Mouse (Mus musculus) liver, embryonic 15.5 days (tissue): ENCODE results near the gene Ghitm. TPM values are rescaled to one million over a fixed set of nuclear protein-coding genes. Genes with fewer than 3 reads are reported as not detected.
"Not testable (repeated sequence)": the region's sequence is repeated elsewhere in the genome, so short reads cannot be mapped to it uniquely, and the experiment has no call there.

Experiments used
- ATAC-seq: fragments of 200-750 bp; cut with Nextera tagmentation; 2 replicates; pipeline ENCODE4 v1.8.0; 2017; ENCODE audit warnings: moderate number of reproducible peaks, mild to moderate bottlenecking, moderate library complexity; ENCODE audit not compliant: insufficient read depth
- H3K27ac ChIP-seq: fragments of 300-500 bp; sonication (generic); replicated peaks from 2 replicates; pipeline ENCODE4 v1.5.1; 2015; ENCODE audit warnings: mild to moderate bottlenecking, inconsistent platforms
- H3K27me3 ChIP-seq: fragments of 300-500 bp; sonication (generic); 2 replicates; pipeline ENCODE4 v1.6.1; 2015; ENCODE audit warnings: mild to moderate bottlenecking, inconsistent platforms
- H3K36me3 ChIP-seq: fragments of 300-500 bp; sonication (generic); replicated peaks from 2 replicates; pipeline ENCODE4 v1.6.1; 2015; ENCODE audit warnings: moderate library complexity, mild to moderate bottlenecking, inconsistent platforms
- H3K4me1 ChIP-seq: fragments of 300-500 bp; sonication (generic); replicated peaks from 2 replicates; pipeline ENCODE4 v1.6.1; 2015; ENCODE audit warnings: inconsistent platforms
- H3K4me2 ChIP-seq: fragments of 300-500 bp; sonication (generic); 2 replicates; pipeline ENCODE4 v1.6.1; 2015; ENCODE audit warnings: moderate library complexity, mild to moderate bottlenecking, inconsistent platforms
- H3K4me3 ChIP-seq: fragments of 300-500 bp; sonication (generic); replicated peaks from 2 replicates; pipeline ENCODE4 v1.5.1; 2015; ENCODE audit warnings: mild to moderate bottlenecking, inconsistent platforms
- H3K9ac ChIP-seq: fragments of 300-500 bp; sonication (generic); 2 replicates; pipeline ENCODE4 v1.6.1; 2015; ENCODE audit warnings: moderate library complexity, mild to moderate bottlenecking, inconsistent platforms
- H3K9me3 ChIP-seq: fragments of 300-500 bp; sonication (generic); replicated peaks from 2 replicates; pipeline ENCODE4 v1.6.1; 2016; ENCODE audit warnings: inconsistent platforms
- WGBS: fragments of 180-500 bp; shearing (Covaris S2); methylation state at CpG from one replicate; pipeline ENCODE4 v1.1.7; 2015; ENCODE audit warnings: mixed read lengths; ENCODE audit not compliant: insufficient replicate concordance; 5-methylcytosine and 5-hydroxymethylcytosine counted together
- polyA plus RNA-seq: library from polyadenylated mRNA; unstranded; fragments of >200 nt; fragmentation: Nextera tagmentation; extraction: Ambion mirVana; gene quantifications from 2 replicates; pipeline ENCODE4 v1.2.1, GENCODE M21; 2015

Gene Ghitm
- polyA plus RNA-seq: 249 and 254 TPM in 2 replicates

DNA sequence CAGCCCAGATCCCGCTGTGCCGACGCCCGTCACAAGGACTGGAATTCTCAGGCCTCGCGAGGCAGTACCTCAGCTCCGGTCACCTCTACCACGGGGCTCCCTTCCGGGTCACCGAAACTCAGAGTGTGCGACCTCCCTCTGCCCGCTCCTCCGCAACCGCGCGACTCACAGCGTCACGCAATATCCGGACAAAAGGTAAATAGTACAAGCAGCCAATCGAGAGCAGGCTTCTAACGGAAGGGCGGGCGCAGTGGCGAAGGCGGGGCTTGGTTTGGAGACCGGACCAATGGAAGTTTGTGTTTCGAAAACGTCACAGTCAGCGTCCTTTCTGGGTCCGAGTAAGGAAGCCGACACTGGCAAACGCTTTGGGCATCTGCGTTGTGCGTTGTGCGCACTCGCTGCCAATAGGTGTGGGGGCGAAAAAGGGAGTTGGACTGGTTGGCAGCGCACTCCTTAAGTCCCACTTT is at the start of gene Ghitm:
Gene Ghitm, minus strand, starts transcription at position 146 of the 467 bp plus-strand sequence.
- H3K4me3 ChIP-seq: peak within 1 kb of the TSS; percentile 85
- H3K9me3 ChIP-seq: no peaks in the 10 kb centered on the region
- H3K27me3 ChIP-seq: no peaks in the 10 kb centered on the region
- under 1% methylated on average over 38 of the region's 38 CpGs for WGBS
- H3K36me3 ChIP-seq: peaks cover 33% of the 10 kb centered on the region
- H3K4me2 ChIP-seq: peak within 1 kb of the TSS; percentile 75
- H3K9ac ChIP-seq: peak within 1 kb of the TSS; percentile 82
- peak; percentile 97 for ATAC-seq
- peak within 1 kb of the TSS; percentile 93 for H3K27ac ChIP-seq
- H3K4me1 ChIP-seq: peaks cover 10% of the 10 kb centered on the region

DNA sequence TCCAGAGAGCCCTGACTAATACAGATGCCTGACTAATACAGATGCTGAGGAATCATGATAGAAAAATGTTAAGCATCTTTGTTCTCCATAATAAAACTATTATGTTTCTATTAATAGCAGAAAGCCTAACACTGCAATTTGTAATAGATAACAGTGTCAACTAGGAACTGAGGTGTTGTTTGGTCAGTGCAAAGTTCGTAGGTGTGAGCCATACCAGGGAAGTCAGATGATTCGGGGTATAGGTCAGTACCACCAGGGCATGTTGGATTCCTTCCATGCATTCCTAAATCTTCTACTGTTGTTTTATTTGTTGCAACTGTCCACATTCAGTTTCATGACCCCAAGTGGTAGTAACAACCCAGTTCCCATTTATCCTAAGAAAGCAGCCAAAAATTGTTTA is 49.8 kb upstream of the Ghitm start:
- 59% methylated on average over 2 of the region's 2 CpGs for WGBS
- Histone ChIP-seq H3K36me3 (no peaks in the 10 kb centered on the region), H3K27ac (no peak overlapping the region), H3K9ac (no peak overlapping the region), H3K4me2 (no peak overlapping the region), H3K4me1 (no peaks in the 10 kb centered on the region), H3K4me3 (no peak overlapping the region), H3K27me3 (no peaks in the 10 kb centered on the region), H3K9me3 (no peaks in the 10 kb centered on the region)
- ATAC-seq: no peak

DNA sequence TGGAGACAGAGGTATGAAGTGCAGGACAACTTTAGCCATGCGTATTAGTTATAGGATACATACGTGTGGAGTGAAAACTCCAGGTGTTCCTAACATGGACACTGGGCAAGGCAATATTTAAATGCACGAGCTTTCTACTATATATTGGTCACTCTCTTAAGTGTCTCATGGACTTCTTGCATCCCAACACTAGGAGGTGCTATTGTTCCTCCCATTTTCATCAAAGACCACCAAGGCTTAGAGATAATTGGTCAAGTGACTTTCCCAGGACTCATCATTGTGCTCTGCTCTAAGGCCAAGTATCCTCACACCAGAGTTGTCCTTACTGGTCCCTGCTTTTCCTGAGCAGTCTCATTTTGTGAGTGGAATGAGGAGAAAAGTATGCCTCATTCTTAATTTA is 39.4 kb upstream of the Ghitm start:
- no peaks in the 10 kb centered on the region for H3K9me3 ChIP-seq
- no peak overlapping the region for H3K4me3 ChIP-seq
- no peak overlapping the region for H3K27ac ChIP-seq
- no peak overlapping the region for H3K4me2 ChIP-seq
- no peaks in the 10 kb centered on the region for H3K4me1 ChIP-seq
- 46% methylated on average over 3 of the region's 3 CpGs for WGBS
- H3K9ac ChIP-seq: no peak overlapping the region
- no peak for ATAC-seq
- no peaks in the 10 kb centered on the region for H3K36me3 ChIP-seq
- no peaks in the 10 kb centered on the region for H3K27me3 ChIP-seq

DNA sequence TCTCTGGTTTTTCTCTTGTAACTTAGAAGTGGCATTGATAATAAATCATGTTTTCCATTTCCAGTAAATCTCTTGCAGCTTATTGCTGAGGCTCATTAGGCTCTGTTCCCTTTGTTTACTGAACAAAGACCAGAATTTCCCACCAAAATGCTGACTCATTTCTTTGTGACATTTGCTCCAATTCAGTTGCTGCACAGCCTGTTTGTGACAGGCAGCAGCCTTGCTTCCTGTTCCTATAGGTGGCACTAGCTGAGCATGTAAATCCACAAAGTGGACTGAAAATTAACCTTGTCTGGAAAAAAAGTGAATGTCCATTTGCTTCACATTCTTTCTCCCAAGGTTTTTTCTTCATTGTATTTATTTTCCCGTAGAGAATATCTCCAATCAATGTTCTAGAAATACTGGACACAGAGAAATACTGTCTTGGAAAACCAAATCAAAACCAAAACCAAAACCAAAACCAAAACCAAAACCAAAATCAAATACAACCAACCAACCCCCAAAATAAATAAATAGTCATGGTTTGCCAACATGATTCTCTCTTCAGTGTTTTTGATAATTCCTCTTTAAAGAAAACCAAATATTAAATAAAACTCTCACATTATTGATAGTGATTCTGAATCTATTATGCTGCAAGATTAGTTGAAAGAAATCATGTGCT is 30.3 kb upstream of the Ghitm start:
- H3K27ac ChIP-seq: peak overlapping the region; percentile 88
- H3K36me3 ChIP-seq: no peaks in the 10 kb centered on the region
- H3K4me1 ChIP-seq: peaks cover 35% of the 10 kb centered on the region
- no peaks in the 10 kb centered on the region for H3K27me3 ChIP-seq
- WGBS: 32% methylated on average over 1 of the region's 1 CpGs
- no peak overlapping the region for H3K9ac ChIP-seq
- no peak overlapping the region for H3K4me2 ChIP-seq
- no peak for ATAC-seq
- H3K4me3 ChIP-seq: no peak overlapping the region
- H3K9me3 ChIP-seq: no peaks in the 10 kb centered on the region

DNA sequence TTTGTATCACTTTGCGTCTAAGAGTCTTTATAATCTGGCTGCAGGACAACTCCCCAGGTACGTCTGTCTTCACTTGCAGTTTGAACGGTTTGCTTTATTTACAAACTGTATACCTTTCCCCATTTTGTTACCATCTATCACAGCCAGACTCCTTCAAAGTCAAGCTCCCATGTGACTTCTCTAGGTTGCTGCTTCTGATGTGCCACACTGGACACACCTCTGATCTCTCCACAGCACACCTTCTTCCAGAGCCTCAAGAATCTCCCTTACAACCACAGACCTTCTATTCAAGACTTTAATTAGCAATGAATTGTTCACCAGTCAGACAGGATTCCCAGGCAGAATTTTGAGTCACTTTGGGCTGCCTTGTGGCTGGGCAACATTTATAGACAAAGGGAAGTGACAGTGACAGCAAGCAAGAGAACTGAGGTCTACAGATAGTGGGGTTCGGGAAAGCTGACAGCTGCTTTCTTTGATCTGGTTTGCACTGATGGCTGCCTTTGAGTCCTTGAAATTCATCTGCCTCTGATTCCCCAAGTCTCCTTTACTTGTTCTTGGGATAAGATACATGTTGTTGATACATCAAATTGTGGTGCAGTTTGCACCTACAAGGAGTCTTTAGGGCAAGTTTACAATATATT is 29.4 kb upstream of the Ghitm start:
- Histone ChIP-seq H3K27ac (peak overlapping the region; percentile 88), H3K4me2 (peak overlapping the region; percentile 9; the same call in 1 of the 2 replicates)

DNA sequence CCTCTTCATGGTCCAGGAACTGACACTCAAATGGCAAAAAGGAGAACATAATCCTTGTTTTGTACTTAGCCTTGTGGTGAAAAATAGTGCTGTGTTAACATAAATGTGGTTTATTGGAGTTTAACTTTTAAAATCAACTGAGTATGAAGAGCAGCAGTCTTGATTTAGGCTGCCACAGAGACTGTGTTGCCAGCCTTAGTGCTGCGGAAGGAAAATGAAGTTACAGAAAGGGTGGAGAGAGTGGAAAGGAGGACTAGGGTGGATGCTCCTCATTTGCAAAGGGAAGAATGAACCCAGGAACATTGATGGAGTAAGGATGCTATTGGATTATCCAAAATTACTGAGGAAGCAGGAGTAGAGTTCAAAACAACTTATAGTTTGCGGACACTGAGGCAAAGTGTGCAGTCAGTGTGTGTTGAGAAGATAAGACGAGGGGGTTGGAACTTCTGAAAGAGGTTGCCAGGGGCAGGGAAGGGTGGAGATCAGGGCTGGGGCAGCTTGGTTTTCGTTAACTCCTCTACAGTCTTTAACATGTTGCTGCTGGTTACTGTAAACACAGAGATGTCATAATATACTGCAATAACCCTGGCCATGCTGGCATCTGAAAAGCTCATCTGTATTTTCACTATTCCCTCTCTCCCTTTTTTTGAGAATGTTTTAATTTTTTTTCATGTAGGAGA is 28.3 kb upstream of the Ghitm start:
- H3K9me3 ChIP-seq: no peaks in the 10 kb centered on the region
- no peak overlapping the region for H3K4me3 ChIP-seq
- WGBS: 32% methylated on average over 4 of the region's 4 CpGs
- 0 out of 2 replicates have a peak overlapping the region, but pooled peaks have one; percentile 9 for H3K9ac ChIP-seq
- H3K4me1 ChIP-seq: peaks cover 35% of the 10 kb centered on the region
- no peaks in the 10 kb centered on the region for H3K27me3 ChIP-seq
- H3K27ac ChIP-seq: peak overlapping the region; percentile 88
- peak overlapping the region; percentile 52 for H3K4me2 ChIP-seq
- ATAC-seq: peak; percentile 98
- H3K36me3 ChIP-seq: no peaks in the 10 kb centered on the region

More for the DNA sequence above, 29.4 kb upstream of the Ghitm start:
- H3K9me3 ChIP-seq: no peaks in the 10 kb centered on the region
- 55% methylated on average over 4 of the region's 4 CpGs for WGBS
- H3K4me1 ChIP-seq: peaks cover 35% of the 10 kb centered on the region
- no peak overlapping the region for H3K9ac ChIP-seq
- no peaks in the 10 kb centered on the region for H3K36me3 ChIP-seq
- no peak overlapping the region for H3K4me3 ChIP-seq
- H3K27me3 ChIP-seq: no peaks in the 10 kb centered on the region
- peak; percentile 51 for ATAC-seq

DNA sequence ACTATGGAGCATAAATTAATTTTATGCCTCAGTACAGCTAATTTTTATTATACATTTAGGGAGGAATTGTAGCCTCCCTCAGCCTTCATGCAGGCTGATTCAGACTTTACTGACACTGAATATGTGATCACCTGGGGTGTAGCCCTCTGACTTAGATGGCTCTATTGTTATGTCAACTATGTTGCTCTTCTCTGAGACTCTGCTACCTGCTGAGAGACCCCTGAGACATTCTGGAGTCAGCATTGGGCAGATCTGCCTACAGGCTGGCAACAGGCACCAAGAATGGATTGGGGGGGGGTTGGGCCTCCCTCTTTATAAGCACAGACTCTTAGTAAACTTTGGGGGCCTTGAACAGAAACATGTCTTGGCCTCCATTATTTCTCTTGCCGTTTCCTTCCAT is 19.3 kb upstream of the Ghitm start:
- Histone ChIP-seq H3K9ac (no peak overlapping the region), H3K27ac (no peak overlapping the region), H3K27me3 (no peaks in the 10 kb centered on the region), H3K4me1 (no peaks in the 10 kb centered on the region), H3K4me3 (no peak overlapping the region), H3K4me2 (no peak overlapping the region), H3K9me3 (no peaks in the 10 kb centered on the region), H3K36me3 (no peaks in the 10 kb centered on the region)
- ATAC-seq: no peak
- 71% methylated on average over 1 of the region's 1 CpGs for WGBS

DNA sequence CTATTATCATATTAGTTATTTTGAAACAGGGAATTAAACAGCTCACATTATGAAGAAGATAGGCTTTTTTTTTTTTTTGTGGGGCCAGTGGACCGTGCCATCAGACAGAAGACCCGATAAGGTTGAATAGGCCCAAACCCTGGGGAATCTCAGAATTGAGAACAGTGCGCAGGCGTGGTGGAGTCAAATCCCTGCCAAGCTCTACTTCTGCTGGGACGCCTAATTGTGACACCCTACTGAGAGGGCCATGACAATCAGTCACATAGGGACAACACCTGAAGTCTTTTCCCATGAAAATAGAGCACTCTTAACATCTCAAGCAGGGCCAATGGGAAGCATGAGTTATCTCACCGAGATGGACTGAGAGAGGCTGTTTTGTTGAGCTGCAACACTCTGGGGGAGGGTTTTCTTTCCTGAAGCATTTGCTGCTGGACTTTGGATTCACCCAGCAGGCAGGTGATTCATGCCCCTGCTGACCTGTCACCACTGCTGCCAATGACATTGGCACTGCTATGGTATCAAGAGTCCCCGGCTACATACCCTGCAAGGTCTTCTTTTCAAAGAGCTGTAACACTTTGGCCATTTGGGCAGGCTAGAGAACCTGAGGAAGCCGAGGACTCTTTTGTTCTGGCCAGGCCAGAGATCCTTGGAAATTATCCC is 4.1 kb upstream of the Ghitm start:
- 0 out of 2 replicates have a peak, but pooled peaks cover 3% of the 10 kb centered on the region for H3K4me1 ChIP-seq
- no peaks in the 10 kb centered on the region for H3K27me3 ChIP-seq
- H3K36me3 ChIP-seq: no peaks in the 10 kb centered on the region
- no peak overlapping the region for H3K4me2 ChIP-seq
- no peak overlapping the region for H3K27ac ChIP-seq
- no peak for ATAC-seq
- H3K9me3 ChIP-seq: no peaks in the 10 kb centered on the region
- 70% methylated on average over 8 of the region's 8 CpGs for WGBS
- H3K9ac ChIP-seq: no peak overlapping the region
- H3K4me3 ChIP-seq: no peak overlapping the region

DNA sequence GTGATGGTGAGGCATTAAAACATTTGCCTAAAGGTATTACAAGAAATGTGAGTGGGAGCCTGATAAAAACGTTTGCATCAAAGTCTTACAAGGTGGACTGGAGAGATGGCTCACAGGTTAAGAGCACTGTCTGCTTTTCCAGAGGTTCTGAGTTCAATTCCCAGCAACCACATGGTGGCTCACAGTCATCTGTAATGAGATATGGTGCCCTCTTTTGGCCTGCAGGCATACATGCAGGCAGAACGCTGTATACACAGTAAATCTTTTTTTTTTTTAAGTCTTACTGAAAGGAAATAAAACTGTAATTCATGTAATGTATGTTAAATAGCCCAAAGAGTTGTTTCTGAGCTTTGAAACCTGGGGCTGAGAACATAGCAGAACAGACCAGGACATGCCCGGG is 2.5 kb upstream of the Ghitm start:
- Histone ChIP-seq H3K4me1 (peaks cover 10% of the 10 kb centered on the region), H3K36me3 (peaks cover 10% of the 10 kb centered on the region)
- H3K27ac ChIP-seq, H3K4me2 ChIP-seq, H3K9ac ChIP-seq, ATAC-seq, H3K9me3 ChIP-seq, H3K27me3 ChIP-seq, H3K4me3 ChIP-seq: not testable (repeated sequence)
- WGBS: 71% methylated on average over 3 of the region's 3 CpGs

DNA sequence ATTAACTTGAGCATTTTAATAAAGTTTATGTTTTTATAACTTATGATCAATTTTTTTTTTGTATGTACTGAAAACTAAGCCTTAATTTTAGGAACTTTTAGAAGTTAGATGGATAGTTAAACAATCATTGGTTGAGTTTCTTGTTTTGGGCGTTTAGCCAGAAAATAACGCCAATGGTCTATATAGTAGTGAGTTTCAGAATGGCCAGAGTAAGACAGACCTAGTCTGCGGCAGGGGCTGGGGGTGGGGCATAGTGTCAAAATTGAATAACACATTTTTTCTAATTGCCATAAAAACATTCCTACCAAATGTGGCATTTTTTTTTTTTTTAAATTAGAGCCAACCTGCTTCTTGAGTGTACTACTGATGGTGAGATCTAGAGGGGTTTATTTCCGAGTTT is 1.0 kb upstream of the Ghitm start:
- H3K9me3 ChIP-seq: no peaks in the 10 kb centered on the region
- no peak for ATAC-seq
- H3K4me2 ChIP-seq: peak overlapping the region; percentile 75
- no peak overlapping the region for H3K4me3 ChIP-seq
- H3K36me3 ChIP-seq: peaks cover 24% of the 10 kb centered on the region
- H3K27me3 ChIP-seq: no peaks in the 10 kb centered on the region
- no peak overlapping the region for H3K27ac ChIP-seq
- peaks cover 10% of the 10 kb centered on the region for H3K4me1 ChIP-seq
- H3K9ac ChIP-seq: no peak overlapping the region
- WGBS: 62% methylated on average over 4 of the region's 4 CpGs

DNA sequence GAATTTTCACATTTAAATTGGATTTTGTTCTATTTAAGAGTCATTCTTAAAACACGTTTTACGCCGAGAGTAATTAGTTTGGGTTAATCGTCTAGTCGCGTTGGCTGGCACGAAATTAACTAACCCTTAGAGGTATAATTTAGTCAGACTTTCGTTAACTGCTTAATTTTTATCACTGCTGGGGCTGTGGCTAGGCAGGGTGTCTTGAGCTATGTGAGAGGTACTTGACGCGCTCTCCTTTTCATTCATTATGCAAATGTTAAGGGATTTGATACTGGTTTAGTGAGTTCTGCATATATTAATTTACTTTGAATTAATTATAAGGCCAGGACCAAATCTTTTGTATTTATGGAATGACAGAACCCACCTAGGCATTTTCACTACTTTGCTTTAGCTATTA is 599 bp upstream of the Ghitm start:
- peaks cover 10% of the 10 kb centered on the region for H3K4me1 ChIP-seq
- peak overlapping the region; percentile 85 for H3K4me3 ChIP-seq
- peak overlapping the region; percentile 75 for H3K4me2 ChIP-seq
- no peaks in the 10 kb centered on the region for H3K9me3 ChIP-seq
- no peaks in the 10 kb centered on the region for H3K27me3 ChIP-seq
- peak overlapping the region; percentile 93 for H3K27ac ChIP-seq
- H3K36me3 ChIP-seq: peaks cover 28% of the 10 kb centered on the region
- WGBS: 2% methylated on average over 10 of the region's 10 CpGs
- H3K9ac ChIP-seq: peak overlapping the region; percentile 82
- ATAC-seq: peak; percentile 27
